Mouse (Mus musculus): ENCODE data around the gene Lsm4.

The Lsm4 gene

GRCm38 (mm10) chr8:70680039-70680438 lies 7.0 kb downstream of the Lsm4 start:
- no peak for DNase-seq

- no peak for DNase-seq
Measured at GRCm38 (mm10) chr8:70681410-70681809, 8.4 kb downstream of the Lsm4 start.

- DNase-seq, result peak in 1 of 2 experiments; percentile 58
Measured at GRCm38 (mm10) chr8:70682193-70682592, 9.1 kb downstream of the Lsm4 start.

- DNase-seq, result no peak
Measured at GRCm38 (mm10) chr8:70682692-70683091, 9.6 kb downstream of the Lsm4 start.

- no peak for DNase-seq
Measured at GRCm38 (mm10) chr8:70684291-70684690, 11.2 kb downstream of the Lsm4 start.

- peak; percentile 41 to 57 for DNase-seq
Measured at GRCm38 (mm10) chr8:70687576-70687975, 14.5 kb downstream of the Lsm4 start.

GRCm38 (mm10) chr8:70688136-70688535 lies 15.1 kb downstream of the Lsm4 start:
- no peak for DNase-seq

- DNase-seq, result no peak
Measured at GRCm38 (mm10) chr8:70689892-70690390, 16.9 kb downstream of the Lsm4 start.

GRCm38 (mm10) chr8:70691230-70691629 lies 18.2 kb downstream of the Lsm4 start:
- no peak for DNase-seq

- no peak for DNase-seq
Measured at GRCm38 (mm10) chr8:70691727-70692231, 18.7 kb downstream of the Lsm4 start.

- DNase-seq, result no peak
Measured at GRCm38 (mm10) chr8:70693636-70694035, 20.6 kb downstream of the Lsm4 start.

GRCm38 (mm10) chr8:70695318-70696018 lies 22.4 kb downstream of the Lsm4 start:
- DNase-seq, result peak; percentile 69 to 78

- peak; percentile 81 to 90 for DNase-seq
Measured at GRCm38 (mm10) chr8:70696019-70696885, 23.2 kb downstream of the Lsm4 start.

GRCm38 (mm10) chr8:70696946-70697345 lies 23.9 kb downstream of the Lsm4 start:
- DNase-seq, result peak in 1 of 2 experiments; percentile 38

GRCm38 (mm10) chr8:70697366-70698250 lies 24.6 kb downstream of the Lsm4 start:
- no peak for DNase-seq

- peak; percentile 99 to 100 for DNase-seq
Measured at GRCm38 (mm10) chr8:70698310-70699109, 25.5 kb downstream of the Lsm4 start, which contains the start of gene Jund. Gene Jund (plus strand): TSS chr8:70698949.

GRCm38 (mm10) chr8:70699116-70699833 lies 26.2 kb downstream of the Lsm4 start:
- DNase-seq, result peak in 1 of 2 experiments; percentile 81

GRCm38 (mm10) chr8:70699834-70700554 lies 26.9 kb downstream of the Lsm4 start:
- peak; percentile 87 to 88 for DNase-seq

- peak; percentile 89 to 93 for DNase-seq
Measured at GRCm38 (mm10) chr8:70700555-70700922, 27.5 kb downstream of the Lsm4 start.

All from cerebellum, postnatal 25 days (tissue).